Mouse (Mus musculus) embryonic facial prominence, embryonic 12.5 days (tissue): Measurements from ENCODE around the gene Tmem238l. TPM values are rescaled to one million over a fixed set of nuclear protein-coding genes. Genes with fewer than 3 reads are reported as not detected.
A peak's percentile ranks its signal among the peaks of the same experiment; 100 is the strongest.

Experiments used
- ATAC-seq: fragments of 200-750 bp; cut with Nextera tagmentation; 2 replicates; pipeline ENCODE4 v1.8.0; 2017; ENCODE audit not compliant: insufficient number of reproducible peaks, insufficient read depth, low FRiP score, low TSS enrichment
- H3K27ac ChIP-seq: fragments of 300-500 bp; sonication (generic); 2 replicates; pipeline ENCODE4 v1.5.1; 2016; ENCODE audit warnings: mild to moderate bottlenecking
- H3K27me3 ChIP-seq: fragments of 300-500 bp; sonication (generic); 2 replicates; pipeline ENCODE4 v1.6.1; 2016; ENCODE audit warnings: mild to moderate bottlenecking, moderate library complexity
- H3K36me3 ChIP-seq: fragments of 300-500 bp; sonication (generic); 2 replicates; pipeline ENCODE4 v1.6.1; 2016; ENCODE audit warnings: mild to moderate bottlenecking
- H3K4me1 ChIP-seq: fragments of 300-500 bp; sonication (generic); 2 replicates; pipeline ENCODE4 v1.6.1; 2016
- H3K4me2 ChIP-seq: fragments of 300-500 bp; sonication (generic); replicated peaks from 2 replicates; pipeline ENCODE4 v1.6.1; 2016; ENCODE audit warnings: mild to moderate bottlenecking, moderate library complexity
- H3K4me3 ChIP-seq: fragments of 300-500 bp; sonication (generic); 2 replicates; pipeline ENCODE4 v1.5.1; 2016; ENCODE audit warnings: mild to moderate bottlenecking
- H3K9ac ChIP-seq: fragments of 300-500 bp; sonication (generic); 2 replicates; pipeline ENCODE4 v1.6.1; 2016; ENCODE audit warnings: mild to moderate bottlenecking, moderate library complexity
- H3K9me3 ChIP-seq: fragments of 300-500 bp; sonication (generic); 2 replicates; pipeline ENCODE4 v1.6.1; 2016; ENCODE audit warnings: mild to moderate bottlenecking, moderate library complexity
- WGBS: fragments of 180-500 bp; shearing (Covaris S2); methylation state at CpG from one replicate; pipeline ENCODE4 v1.1.7; 2016; 5-methylcytosine and 5-hydroxymethylcytosine counted together
- polyA plus RNA-seq: library from polyadenylated mRNA; unstranded; fragments of >200 nt; fragmentation: Nextera tagmentation; extraction: Ambion mirVana; gene quantifications from 2 replicates; pipeline ENCODE4 v1.2.1, GENCODE M21; 2016

Gene Tmem238l
- polyA plus RNA-seq, 1 experiment from 2014 or later: not detected

DNA sequence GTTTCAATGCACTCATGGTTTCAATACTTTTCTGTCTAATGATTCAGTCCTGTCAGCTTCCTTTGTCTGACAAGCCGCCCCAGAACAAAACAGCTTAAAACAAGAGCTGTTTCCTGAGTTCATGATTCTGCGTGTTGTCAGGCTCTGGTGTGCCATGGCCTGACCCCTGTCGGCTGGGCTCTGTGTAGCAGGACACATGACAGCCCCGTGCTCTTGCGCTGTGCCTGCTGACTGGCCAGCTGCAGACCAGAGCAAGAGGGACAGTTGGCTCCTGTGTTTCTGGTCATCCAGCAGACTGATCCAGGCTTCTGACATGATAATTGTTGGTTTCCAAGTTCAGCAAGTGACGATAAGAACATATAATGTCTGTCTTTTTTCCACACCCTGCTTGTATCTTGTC is 26.4 kb downstream of the Tmem238l start:
- Histone ChIP-seq H3K4me1 (peaks cover 19% of the 10 kb centered on the region), H3K27me3 (no peaks in the 10 kb centered on the region), H3K27ac (no peak overlapping the region), H3K9ac (no peak overlapping the region), H3K4me2 (no peak overlapping the region), H3K9me3 (no peaks in the 10 kb centered on the region), H3K36me3 (no peaks in the 10 kb centered on the region), H3K4me3 (no peak overlapping the region)
- WGBS: 36% methylated on average over 6 of the region's 6 CpGs
- no peak for ATAC-seq

DNA sequence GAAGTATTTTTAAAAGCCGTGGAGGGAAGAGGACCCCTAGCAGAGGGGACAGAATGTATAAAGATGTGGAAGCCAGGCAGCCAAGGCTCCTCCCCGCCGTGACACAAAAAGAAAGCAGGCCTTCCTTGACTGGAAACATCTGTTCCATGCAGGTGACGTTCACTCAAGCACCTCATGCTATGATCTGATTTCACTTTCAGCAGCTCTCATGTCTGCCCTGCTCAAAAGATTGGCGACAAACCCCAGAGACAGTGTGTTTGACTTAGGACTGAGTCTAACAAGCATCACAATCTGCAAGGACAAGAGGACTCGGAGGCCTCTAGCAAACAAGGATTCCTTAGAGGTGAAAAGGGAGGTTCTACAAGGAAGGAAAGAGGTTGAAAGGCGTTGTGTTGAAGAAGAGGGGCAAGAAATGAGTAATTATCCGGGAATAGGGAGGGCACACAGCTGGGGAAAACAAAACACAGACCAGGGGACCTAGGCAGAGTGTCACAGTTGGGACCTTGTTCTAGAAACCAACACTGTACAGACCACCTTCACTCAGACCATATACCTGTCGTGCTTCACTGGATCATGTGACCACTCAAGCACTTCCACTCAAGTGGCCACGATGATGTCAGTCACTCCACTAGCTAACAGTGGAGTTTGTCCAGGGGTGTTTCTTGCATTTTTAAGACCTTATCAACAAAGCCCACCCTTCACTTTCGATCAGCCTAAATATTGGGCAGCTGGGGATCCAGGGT is 27.2 kb downstream of the Tmem238l start:
- peak overlapping the region; percentile 53; the same call in 1 of the 2 replicates for H3K4me2 ChIP-seq
- H3K9ac ChIP-seq: no peak overlapping the region
- WGBS: 36% methylated on average over 11 of the region's 11 CpGs
- no peak for ATAC-seq
- no peaks in the 10 kb centered on the region for H3K27me3 ChIP-seq
- no peak overlapping the region for H3K4me3 ChIP-seq
- no peaks in the 10 kb centered on the region for H3K9me3 ChIP-seq
- no peaks in the 10 kb centered on the region for H3K36me3 ChIP-seq
- H3K27ac ChIP-seq: peak overlapping the region; percentile 78
- peaks cover 19% of the 10 kb centered on the region for H3K4me1 ChIP-seq

DNA sequence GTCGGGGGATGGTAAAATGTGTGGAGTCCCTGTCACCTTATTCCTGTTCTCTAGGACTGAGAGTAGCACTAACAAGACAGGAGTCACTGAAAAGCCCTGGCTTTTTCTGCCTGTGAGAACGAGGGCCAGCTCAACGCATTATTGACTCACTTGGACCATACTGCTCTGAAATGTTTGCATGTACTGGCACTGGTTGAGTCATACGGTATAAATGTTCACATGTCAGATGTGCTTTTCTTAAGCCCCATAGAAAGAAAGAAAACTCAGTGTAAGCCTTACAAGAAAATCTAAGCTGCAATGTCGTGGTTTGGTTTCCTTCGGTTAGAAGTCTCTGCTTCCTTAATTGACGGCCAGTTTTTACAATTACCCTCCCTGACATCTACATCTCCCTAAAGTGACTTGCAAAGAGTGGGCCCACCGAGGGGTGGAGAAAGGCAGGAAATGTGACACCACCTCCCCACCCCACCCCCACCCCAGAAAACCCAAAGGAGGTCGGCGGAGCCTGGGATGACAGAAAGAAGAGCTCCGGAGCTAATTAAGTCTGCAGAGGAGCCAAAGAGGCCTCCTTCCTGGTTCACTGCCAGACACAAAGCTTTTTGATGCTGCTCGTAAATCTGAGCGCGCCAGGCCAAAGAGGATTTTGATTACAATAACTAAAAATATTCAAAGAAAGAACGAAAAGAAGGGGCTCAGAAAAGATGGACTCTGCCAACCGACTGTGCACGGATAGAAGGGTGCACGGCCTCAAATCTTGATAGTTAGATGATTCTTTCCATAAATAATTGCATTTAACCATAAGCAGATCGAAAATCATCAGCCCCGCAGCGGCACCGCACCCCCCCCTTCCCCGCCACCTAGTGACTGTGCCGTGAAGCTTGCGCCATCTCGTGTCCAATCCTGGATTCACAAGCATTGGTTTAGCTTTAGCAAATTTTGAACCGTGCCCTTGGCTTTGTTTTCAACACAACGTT is 28.0 kb downstream of the Tmem238l start:
- H3K27ac ChIP-seq: peak overlapping the region; percentile 78
- H3K27me3 ChIP-seq: no peaks in the 10 kb centered on the region
- H3K4me2 ChIP-seq: peak overlapping the region; percentile 53
- peak overlapping the region; percentile 37 for H3K4me3 ChIP-seq
- no peaks in the 10 kb centered on the region for H3K36me3 ChIP-seq
- WGBS: 4% methylated on average over 28 of the region's 28 CpGs
- H3K4me1 ChIP-seq: peaks cover 19% of the 10 kb centered on the region
- H3K9ac ChIP-seq: peak overlapping the region; percentile 49
- no peaks in the 10 kb centered on the region for H3K9me3 ChIP-seq
- peak; percentile 69 for ATAC-seq

DNA sequence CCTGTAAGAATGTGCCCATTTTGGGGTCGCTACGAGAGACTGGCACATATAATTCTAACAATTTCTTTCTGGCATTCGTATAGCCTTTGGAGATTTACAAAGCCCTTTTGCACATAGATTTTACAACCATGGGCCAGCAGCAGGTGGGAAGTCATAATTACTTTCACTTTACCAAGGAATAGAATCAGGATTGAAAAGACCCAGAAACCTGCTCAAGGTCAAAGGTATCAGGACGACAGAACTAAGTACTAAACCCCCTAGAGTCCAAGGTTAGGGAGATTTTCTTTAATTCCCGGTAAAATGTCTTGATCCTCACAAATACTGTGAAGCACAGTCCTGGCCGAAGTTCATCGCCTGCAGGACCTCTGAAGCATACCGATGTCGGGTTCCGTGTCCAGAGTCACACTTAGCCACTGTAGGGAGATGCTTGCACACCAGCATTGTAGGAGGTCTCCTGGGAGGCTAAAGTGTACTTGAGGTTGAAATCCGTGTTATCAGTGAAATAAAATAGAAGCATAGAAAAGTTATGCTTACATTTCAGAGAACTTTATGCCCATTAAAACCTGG is 28.8 kb downstream of the Tmem238l start:
- peak overlapping the region; percentile 37 for H3K4me3 ChIP-seq
- peak overlapping the region; percentile 49 for H3K9ac ChIP-seq
- H3K9me3 ChIP-seq: no peaks in the 10 kb centered on the region
- ATAC-seq: no peak
- H3K4me2 ChIP-seq: peak overlapping the region; percentile 53
- H3K4me1 ChIP-seq: peaks cover 19% of the 10 kb centered on the region
- H3K27ac ChIP-seq: peak overlapping the region; percentile 78
- H3K27me3 ChIP-seq: no peaks in the 10 kb centered on the region
- H3K36me3 ChIP-seq: no peaks in the 10 kb centered on the region
- WGBS: 36% methylated on average over 11 of the region's 11 CpGs

DNA sequence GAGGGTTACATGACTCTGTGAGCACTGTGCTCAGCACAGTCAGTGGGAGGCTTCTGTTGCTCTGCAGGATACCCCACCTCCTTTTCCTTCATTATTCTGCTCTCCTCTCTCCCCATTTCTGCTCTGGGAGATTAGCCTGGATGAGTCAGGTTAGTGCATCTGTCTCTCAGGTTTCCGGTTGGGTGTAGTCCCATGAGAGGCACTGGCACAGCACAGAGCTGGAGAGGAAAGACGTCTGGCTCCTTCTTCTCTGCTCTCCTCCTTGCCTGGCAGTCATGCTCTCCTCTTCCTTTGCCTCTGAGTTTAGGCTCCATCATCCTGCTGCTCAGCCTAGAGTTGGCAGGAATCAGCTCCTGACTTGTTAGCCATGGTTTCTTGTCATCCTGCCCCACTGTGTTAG is 35.7 kb downstream of the Tmem238l start:
- no peak overlapping the region for H3K4me2 ChIP-seq
- no peak for ATAC-seq
- H3K4me3 ChIP-seq: no peak overlapping the region
- no peak overlapping the region for H3K9ac ChIP-seq
- H3K36me3 ChIP-seq: no peaks in the 10 kb centered on the region
- 61% methylated on average over 2 of the region's 2 CpGs for WGBS
- H3K27me3 ChIP-seq: no peaks in the 10 kb centered on the region
- no peak overlapping the region for H3K27ac ChIP-seq
- H3K9me3 ChIP-seq: no peaks in the 10 kb centered on the region
- no peaks in the 10 kb centered on the region for H3K4me1 ChIP-seq

DNA sequence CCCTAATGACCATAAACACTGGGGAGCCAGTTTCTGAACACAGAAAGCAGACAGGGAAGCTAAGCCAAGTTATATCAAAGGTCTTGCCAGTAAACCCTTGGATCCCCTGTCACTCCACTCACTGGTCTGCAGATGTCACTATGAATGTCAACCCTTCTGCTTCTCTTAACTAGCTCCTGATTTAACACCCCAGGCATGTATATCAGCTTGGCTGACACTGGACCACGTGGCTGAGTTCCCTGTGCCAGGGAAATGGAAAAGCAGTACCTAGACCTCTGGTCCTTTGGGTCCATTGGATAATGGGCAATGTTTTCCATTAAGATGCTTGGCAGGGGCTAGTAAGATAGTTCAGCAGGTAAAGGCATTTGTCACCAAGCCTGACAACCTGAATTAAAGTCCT is 37.2 kb downstream of the Tmem238l start:
- H3K27me3 ChIP-seq: no peaks in the 10 kb centered on the region
- ATAC-seq: no peak
- H3K9me3 ChIP-seq: no peaks in the 10 kb centered on the region
- no peak overlapping the region for H3K4me3 ChIP-seq
- no peak overlapping the region for H3K27ac ChIP-seq
- H3K4me2 ChIP-seq: no peak overlapping the region
- no peaks in the 10 kb centered on the region for H3K4me1 ChIP-seq
- WGBS: 32% methylated on average over 1 of the region's 1 CpGs
- no peaks in the 10 kb centered on the region for H3K36me3 ChIP-seq
- H3K9ac ChIP-seq: no peak overlapping the region

DNA sequence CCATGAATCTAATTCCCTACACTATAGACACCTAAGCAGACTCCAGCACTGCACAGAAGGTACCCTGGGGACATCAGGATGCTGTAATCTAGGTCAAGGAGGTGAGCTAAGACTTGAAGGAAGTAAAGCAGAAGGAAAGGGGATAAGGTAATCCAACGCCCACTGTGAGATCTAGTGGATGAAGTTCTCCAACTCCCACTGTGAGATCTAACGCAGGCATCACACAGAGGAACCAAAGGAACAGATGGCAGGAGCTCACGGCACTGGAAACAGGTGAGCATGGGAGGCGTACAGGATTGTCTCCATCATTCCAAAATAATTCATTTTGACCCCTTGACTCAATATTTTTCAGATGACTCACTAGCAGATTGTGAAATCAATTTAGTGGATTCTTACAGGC is 40.0 kb downstream of the Tmem238l start:
- 74% methylated on average over 4 of the region's 4 CpGs for WGBS
- 0 out of 2 replicates have a peak, but pooled peaks cover 5% of the 10 kb centered on the region for H3K4me1 ChIP-seq
- H3K27ac ChIP-seq: no peak overlapping the region
- no peaks in the 10 kb centered on the region for H3K36me3 ChIP-seq
- no peak for ATAC-seq
- H3K9me3 ChIP-seq: no peaks in the 10 kb centered on the region
- no peak overlapping the region for H3K4me3 ChIP-seq
- no peaks in the 10 kb centered on the region for H3K27me3 ChIP-seq
- no peak overlapping the region for H3K9ac ChIP-seq
- no peak overlapping the region for H3K4me2 ChIP-seq

DNA sequence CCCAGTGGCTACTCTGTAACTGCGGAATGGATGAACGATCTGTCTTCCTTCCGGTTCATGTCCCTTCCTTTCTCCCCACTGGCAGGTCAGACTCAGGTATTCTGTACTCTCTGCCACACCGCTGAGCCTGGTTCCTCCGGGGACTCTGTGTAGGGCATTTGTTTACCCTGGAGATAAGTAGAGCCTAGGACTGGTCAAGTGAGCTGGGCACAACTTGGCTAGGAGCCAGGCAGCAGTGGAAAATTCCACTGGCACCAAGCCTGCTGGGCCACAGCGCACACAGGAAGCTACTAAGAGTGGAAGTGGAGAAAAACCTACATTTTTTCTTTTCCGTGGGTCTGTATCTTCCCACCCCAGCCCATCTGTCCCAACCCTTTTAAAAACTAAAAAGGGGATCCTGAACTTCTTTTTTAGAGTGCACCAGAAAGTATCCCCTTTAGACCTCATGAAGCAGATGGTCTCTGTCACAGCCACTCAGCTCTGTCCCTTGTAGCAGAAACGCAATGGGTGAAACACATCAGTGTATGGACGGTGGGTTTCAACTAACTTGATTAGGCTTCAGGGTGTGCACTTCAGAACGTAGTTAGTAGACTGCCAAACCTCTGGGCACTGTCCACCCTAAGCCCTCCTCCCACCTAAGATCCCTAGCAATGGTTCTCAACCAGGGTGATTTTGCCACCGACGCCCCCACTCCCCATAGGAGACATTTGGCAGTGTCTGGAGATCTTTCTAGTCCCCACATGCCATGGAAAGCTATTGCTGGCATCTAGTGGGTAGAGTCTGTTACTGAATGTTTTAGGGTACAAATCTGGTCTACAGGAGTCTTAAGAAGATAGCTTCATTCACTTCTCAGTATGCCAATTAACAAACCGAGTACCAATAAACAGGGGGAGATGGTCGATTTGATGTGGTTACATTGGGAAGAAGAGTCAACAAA is 42.3 kb downstream of the Tmem238l start:
- Histone ChIP-seq H3K27ac (no peak overlapping the region), H3K9ac (no peak overlapping the region), H3K4me2 (no peak overlapping the region), H3K36me3 (no peaks in the 10 kb centered on the region), H3K4me3 (no peak overlapping the region), H3K4me1 (peaks cover 9% of the 10 kb centered on the region; the same call in 1 of the 2 replicates), H3K9me3 (no peaks in the 10 kb centered on the region), H3K27me3 (no peaks in the 10 kb centered on the region)
- WGBS: 82% methylated on average over 14 of the region's 14 CpGs
- ATAC-seq: no peak

DNA sequence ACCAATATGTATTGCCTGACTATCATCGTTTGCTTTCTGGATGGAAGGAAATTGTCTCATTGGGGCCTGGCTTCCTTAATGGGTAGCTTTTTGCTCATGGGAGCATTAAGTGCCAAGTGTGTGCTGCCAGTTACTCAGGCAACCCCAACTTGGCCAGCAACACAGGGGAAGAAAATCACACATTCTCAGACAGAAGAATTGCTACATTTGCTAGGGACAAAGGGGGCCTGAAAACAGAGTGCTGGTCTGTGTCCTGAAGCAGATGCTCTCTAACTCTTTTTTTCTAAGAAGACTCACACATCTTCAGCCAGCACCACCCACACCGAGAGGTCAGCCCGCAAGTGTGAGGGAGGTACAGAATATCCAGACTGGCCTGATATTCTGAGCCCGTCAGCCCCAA is 44.2 kb downstream of the Tmem238l start:
- no peak overlapping the region for H3K4me3 ChIP-seq
- no peaks in the 10 kb centered on the region for H3K9me3 ChIP-seq
- WGBS: 73% methylated on average over 4 of the region's 4 CpGs
- no peak overlapping the region for H3K9ac ChIP-seq
- no peak overlapping the region for H3K4me2 ChIP-seq
- H3K27me3 ChIP-seq: no peaks in the 10 kb centered on the region
- H3K27ac ChIP-seq: no peak overlapping the region
- ATAC-seq: no peak
- peaks cover 9% of the 10 kb centered on the region; the same call in 1 of the 2 replicates for H3K4me1 ChIP-seq
- H3K36me3 ChIP-seq: no peaks in the 10 kb centered on the region

DNA sequence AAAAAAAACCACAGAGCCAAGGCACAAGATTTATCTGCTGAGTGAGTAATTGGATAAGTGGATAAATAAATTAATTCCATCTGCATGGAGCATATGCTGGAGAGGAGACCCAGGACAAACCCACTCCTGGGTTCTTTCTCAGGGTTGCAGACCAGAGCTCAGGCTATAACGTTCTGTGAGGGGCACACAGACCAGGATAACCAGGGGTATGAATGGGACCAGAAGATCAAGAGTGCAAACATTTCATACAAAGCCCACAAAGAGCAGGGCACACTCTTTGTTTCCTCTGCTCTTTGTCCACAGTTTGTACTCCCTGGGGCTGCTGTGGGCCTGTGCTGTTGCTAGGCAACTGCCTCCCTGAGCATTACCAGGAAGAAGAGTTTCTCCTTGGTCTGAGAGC is 45.3 kb downstream of the Tmem238l start:
- no peaks in the 10 kb centered on the region for H3K9me3 ChIP-seq
- no peak overlapping the region for H3K9ac ChIP-seq
- H3K27me3 ChIP-seq: no peaks in the 10 kb centered on the region
- peaks cover 9% of the 10 kb centered on the region; the same call in 1 of the 2 replicates for H3K4me1 ChIP-seq
- H3K4me2 ChIP-seq: no peak overlapping the region
- WGBS: 3% methylated on average over 1 of the region's 1 CpGs
- no peaks in the 10 kb centered on the region for H3K36me3 ChIP-seq
- no peak overlapping the region for H3K27ac ChIP-seq
- H3K4me3 ChIP-seq: no peak overlapping the region
- ATAC-seq: no peak

DNA sequence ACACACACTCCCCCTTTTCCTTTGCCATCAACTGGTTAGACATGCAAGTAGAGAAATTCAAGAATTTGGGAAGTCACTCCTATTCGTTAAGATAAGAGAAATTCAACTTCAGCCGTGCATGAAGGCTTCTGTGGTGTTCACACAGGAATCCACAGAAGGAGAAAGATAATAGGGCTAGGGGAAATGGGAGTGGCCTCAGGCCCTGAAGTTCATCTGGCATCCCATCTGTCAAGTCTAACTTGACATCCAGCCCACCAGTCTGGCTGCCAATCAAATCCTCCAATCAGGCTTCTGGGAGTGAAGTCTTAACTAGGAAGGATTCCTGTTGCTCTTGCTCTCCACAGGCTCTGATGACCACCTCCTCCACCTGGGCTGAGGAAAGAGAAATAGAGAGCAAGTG is 46.5 kb downstream of the Tmem238l start:
- H3K36me3 ChIP-seq: no peaks in the 10 kb centered on the region
- no peak for ATAC-seq
- peaks cover 9% of the 10 kb centered on the region; the same call in 1 of the 2 replicates for H3K4me1 ChIP-seq
- H3K4me3 ChIP-seq: no peak overlapping the region
- no peaks in the 10 kb centered on the region for H3K27me3 ChIP-seq
- WGBS: 68% methylated on average over 2 of the region's 2 CpGs
- H3K4me2 ChIP-seq: no peak overlapping the region
- no peak overlapping the region for H3K9ac ChIP-seq
- no peaks in the 10 kb centered on the region for H3K9me3 ChIP-seq
- no peak overlapping the region for H3K27ac ChIP-seq
